Mouse (Mus musculus) spleen, adult 2 months (tissue): ENCODE results near the gene Rnd3. TPM values are rescaled to one million over a fixed set of nuclear protein-coding genes. Genes with fewer than 3 reads are reported as not detected.

ENCODE experiments used
- DNase-seq, 2 experiments: peaks; one replicate each; pipeline versions ENCODE4 v3.0.0 to v3.0.0-alpha.2; 2012 to 2021; ENCODE audit warnings: low spot score in 2 of 2, low read depth in 1 of 2
- H3K27ac ChIP-seq: fragments of 200-500 bp; 2 replicates; pipeline ENCODE4 v1.5.1; 2012; ENCODE audit warnings: low read length, inconsistent platforms; ENCODE audit not compliant: insufficient read depth
- H3K27me3 ChIP-seq: fragments of 200-500 bp; 2 replicates; pipeline ENCODE4 v1.6.1; 2012; ENCODE audit warnings: mild to moderate bottlenecking, moderate library complexity, low read length, inconsistent platforms; ENCODE audit not compliant: control insufficient read depth, insufficient read depth
- H3K36me3 ChIP-seq: fragments of 200-500 bp; 2 replicates; pipeline ENCODE4 v1.6.1; 2012; ENCODE audit warnings: mild to moderate bottlenecking, low read length, inconsistent platforms; ENCODE audit not compliant: control insufficient read depth, insufficient read depth
- H3K4me1 ChIP-seq: fragments of 200-500 bp; 2 replicates; pipeline ENCODE4 v1.6.1; 2011; ENCODE audit warnings: inconsistent platforms; ENCODE audit not compliant: control insufficient read depth, insufficient read depth, insufficient read length
- H3K4me3 ChIP-seq: fragments of 200-500 bp; 2 replicates; pipeline ENCODE4 v1.5.1; 2011; ENCODE audit warnings: mild to moderate bottlenecking, inconsistent platforms; ENCODE audit not compliant: insufficient read depth, insufficient read length; ENCODE audit errors: extremely low read depth
- CTCF ChIP-seq: fragments of 200-500 bp; IDR thresholded peaks from 2 replicates; pipeline ENCODE4 v1.5.1; 2011; ENCODE audit warnings: mild to moderate bottlenecking, inconsistent platforms; ENCODE audit not compliant: insufficient read depth, insufficient read length, insufficient replicate concordance; ENCODE audit errors: extremely low read depth
- POLR2A ChIP-seq: fragments of 200-500 bp; IDR thresholded peaks from 2 replicates; pipeline ENCODE4 v1.6.1; 2011; ENCODE audit warnings: low read depth, low read length, inconsistent platforms
- WGBS: fragments of 180-500 bp; shearing (Covaris S2); methylation state at CpG from one replicate; pipeline ENCODE4 v1.1.7; 2018; 5-methylcytosine and 5-hydroxymethylcytosine counted together
- polyA plus RNA-seq: library from polyadenylated mRNA; depleted of rRNA; stranded (reverse); fragments of >200 nt; gene quantifications from 2 replicates; pipeline ENCODE4 v1.2.3, GENCODE M21; 2012

The Rnd3 gene
- polyA plus RNA-seq, 1 experiment = 2.0 TPM

DNA sequence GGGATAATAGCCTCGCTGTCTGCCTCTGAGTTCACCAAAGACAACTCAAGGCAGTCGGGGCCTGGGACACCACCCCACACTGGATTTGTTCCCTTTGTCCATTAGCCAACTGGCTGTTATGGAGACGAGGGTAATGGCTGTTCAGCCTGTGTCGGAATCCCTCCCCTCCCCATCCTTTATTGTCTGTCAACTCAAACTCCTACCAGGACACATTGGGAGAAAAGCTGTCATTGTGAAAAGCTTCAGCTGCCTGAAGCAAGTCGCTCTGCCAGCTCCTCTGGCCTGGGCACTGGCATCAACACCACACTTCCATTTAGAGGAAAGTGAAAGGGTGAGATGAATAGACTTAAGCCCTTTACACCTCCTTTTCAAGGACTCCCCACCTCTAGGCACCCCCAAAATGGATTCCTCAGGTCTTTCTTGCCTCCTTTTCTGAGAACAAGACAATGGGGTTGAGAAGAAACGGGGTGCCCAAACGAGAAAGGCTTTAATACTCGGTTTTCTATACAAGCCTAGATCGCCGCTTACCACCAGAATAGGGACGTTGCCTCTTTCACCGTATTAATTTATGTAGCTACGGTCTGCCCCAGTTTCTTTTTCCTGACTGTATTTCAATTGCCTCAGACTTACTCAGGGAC lies 66.1 kb downstream of the Rnd3 start:
- DNase-seq = no peak
- TF ChIP-seq POLR2A (no peak), CTCF (no peak)

More for the DNA sequence above, 66.1 kb downstream of the Rnd3 start:
- Histone ChIP-seq H3K36me3 (no peaks in the 10 kb centered on the region), H3K4me1 (no peaks in the 10 kb centered on the region), H3K4me3 (no peak overlapping the region), H3K27me3 (no peaks in the 10 kb centered on the region), H3K27ac (no peak overlapping the region)
- WGBS = 87% methylated on average over 13 of the region's 13 CpGs
